Mouse (Mus musculus) hindbrain, postnatal 0 days (tissue): ENCODE data around the gene 3110082I17Rik. TPM values are rescaled to one million over a fixed set of nuclear protein-coding genes. Genes with fewer than 3 reads are reported as not detected.

ENCODE experiments used
- ATAC-seq: fragments of 200-750 bp; cut with Nextera tagmentation; 2 replicates; pipeline ENCODE4 v1.8.0; 2017; ENCODE audit warnings: mild to moderate bottlenecking, moderate TSS enrichment, moderate library complexity
- DNase-seq: peaks from one replicate; pipeline ENCODE4 v3.0.0-alpha.2; 2015; ENCODE audit warnings: low spot score
- H3K27ac ChIP-seq: fragments of 300-500 bp; sonication (generic); 2 replicates; pipeline ENCODE4 v1.5.1; 2014; ENCODE audit warnings: mild to moderate bottlenecking
- H3K27me3 ChIP-seq: fragments of 300-500 bp; sonication (generic); 2 replicates; pipeline ENCODE4 v1.6.1; 2014; ENCODE audit warnings: low read length, mixed read lengths; ENCODE audit not compliant: insufficient read depth
- H3K36me3 ChIP-seq: fragments of 300-500 bp; sonication (generic); 2 replicates; pipeline ENCODE4 v1.6.1; 2014; ENCODE audit warnings: low read length, mixed read lengths; ENCODE audit not compliant: insufficient read depth
- H3K4me1 ChIP-seq: fragments of 300-500 bp; sonication (generic); 2 replicates; pipeline ENCODE4 v1.6.1; 2014; ENCODE audit warnings: antibody characterized with exemption, low read length, mixed read lengths; ENCODE audit not compliant: insufficient read depth
- H3K4me2 ChIP-seq: fragments of 300-500 bp; sonication (generic); 2 replicates; pipeline ENCODE4 v1.6.1; 2014; ENCODE audit warnings: low read depth, mild to moderate bottlenecking, low read length, moderate library complexity, mixed read lengths
- H3K4me3 ChIP-seq: fragments of 300-500 bp; sonication (generic); 2 replicates; pipeline ENCODE4 v1.5.1; 2014; ENCODE audit warnings: low read length
- H3K9ac ChIP-seq: fragments of 300-500 bp; sonication (generic); replicated peaks from 2 replicates; pipeline ENCODE4 v1.6.1; 2014; ENCODE audit warnings: mild to moderate bottlenecking, low read length, moderate library complexity, mixed read lengths
- H3K9me3 ChIP-seq: fragments of 300-500 bp; sonication (generic); 2 replicates; pipeline ENCODE4 v1.6.1; 2016; ENCODE audit warnings: low read length, mixed read lengths
- CTCF ChIP-seq: IDR thresholded peaks from 2 replicates; pipeline ENCODE4 v1.5.1; 2016; ENCODE audit warnings: antibody characterized with exemption, control low read depth, low read depth
- WGBS: fragments of 180-500 bp; shearing (Covaris S2); extraction: QIAGEN DNeasy Blood & Tissue Kit; methylation state at CpG from one replicate; pipeline ENCODE4 v1.1.7; 2014; 5-methylcytosine and 5-hydroxymethylcytosine counted together
- polyA plus RNA-seq: library from polyadenylated mRNA; unstranded; fragments of >200 nt; fragmentation: Nextera tagmentation; extraction: Ambion mirVana; gene quantifications from 2 replicates; pipeline ENCODE4 v1.2.1, GENCODE M21; 2015
- total RNA-seq: library from RNA; depleted of rRNA; stranded (reverse); fragments of >200 nt; gene quantifications from 2 replicates; pipeline ENCODE4 v1.2.3, GENCODE M21; 2014

The 3110082I17Rik gene
- total and polyA plus RNA-seq, 2 experiments from 2014 or later, result 12.8 to 17.1 TPM

DNA sequence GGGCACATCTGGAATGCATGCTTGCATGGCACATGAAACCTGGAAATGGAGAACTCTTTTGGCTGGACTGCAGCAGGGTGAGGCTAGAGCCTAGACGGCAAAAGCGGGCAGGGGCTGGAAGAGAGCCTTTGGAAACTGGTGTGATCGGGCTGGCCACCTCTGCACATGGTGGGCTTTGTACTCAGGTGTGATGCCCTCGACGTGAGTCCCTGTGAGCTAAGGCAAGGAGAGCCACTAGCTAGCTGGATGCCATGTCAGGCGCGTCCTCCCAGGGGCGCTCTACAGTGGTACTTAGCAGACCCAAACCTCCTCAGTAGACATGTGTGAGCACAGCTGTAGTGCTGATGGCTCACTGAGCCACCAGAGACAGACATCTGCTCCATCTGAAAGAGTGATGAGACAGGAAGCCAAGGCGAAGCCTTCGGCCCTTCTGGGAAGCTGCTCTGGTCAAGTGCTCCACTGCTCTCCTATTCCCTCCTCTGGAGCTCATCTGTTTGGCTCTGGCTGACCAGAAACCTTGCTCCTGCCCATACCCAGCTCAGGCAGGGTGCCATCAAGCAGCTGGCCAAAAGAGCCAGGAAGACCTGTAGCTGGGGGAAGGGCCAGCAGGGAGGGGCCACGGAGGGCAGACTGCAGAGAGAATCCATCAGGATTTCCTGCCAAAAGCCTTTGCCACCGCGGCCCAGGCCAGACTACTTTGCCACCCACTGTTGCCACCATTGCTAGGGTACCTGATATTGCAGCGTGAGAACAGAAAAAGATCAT, 53.0 kb downstream of the 3110082I17Rik start:
- no peaks in the 10 kb centered on the region for H3K36me3 ChIP-seq
- 77% methylated on average over 14 of the region's 14 CpGs for WGBS
- no peak for TF ChIP-seq CTCF
- H3K9me3 ChIP-seq, result no peaks in the 10 kb centered on the region
- no peak overlapping the region for H3K27ac ChIP-seq
- H3K27me3 ChIP-seq, result no peaks in the 10 kb centered on the region
- no peak overlapping the region for H3K4me3 ChIP-seq
- 0 out of 2 replicates have a peak, but pooled peaks cover 5% of the 10 kb centered on the region for H3K4me1 ChIP-seq
- no peak for ATAC-seq
- H3K9ac ChIP-seq, result no peak overlapping the region
- peak; percentile 31 for DNase-seq
- H3K4me2 ChIP-seq, result no peak overlapping the region

- Histone ChIP-seq H3K9me3 (no peaks in the 10 kb centered on the region), H3K4me1 (0 out of 2 replicates have a peak, but pooled peaks cover 5% of the 10 kb centered on the region), H3K36me3 (no peaks in the 10 kb centered on the region), H3K27me3 (no peaks in the 10 kb centered on the region), H3K4me2 (no peak overlapping the region), H3K4me3 (no peak overlapping the region), H3K9ac (no peak overlapping the region), H3K27ac (no peak overlapping the region)
- ATAC-seq, result no peak
- TF ChIP-seq CTCF, result no peak
- 82% methylated on average over 3 of the region's 3 CpGs for WGBS
- no peak for DNase-seq
These were observed 54.4 kb downstream of the 3110082I17Rik start for GRCm38 (mm10) chr5:139405953-139406352.

GRCm38 (mm10) chr5:139405478-139405877, 54.8 kb downstream of the 3110082I17Rik start:
- TF ChIP-seq CTCF, result no peak
- ATAC-seq (no peak), DNase-seq (no peak)
- Histone ChIP-seq H3K36me3 (no peaks in the 10 kb centered on the region), H3K27me3 (no peaks in the 10 kb centered on the region), H3K9me3 (no peaks in the 10 kb centered on the region), H3K4me3 (no peak overlapping the region), H3K27ac (no peak overlapping the region; the same call in 1 of the 2 replicates), H3K4me2 (no peak overlapping the region), H3K9ac (no peak overlapping the region), H3K4me1 (0 out of 2 replicates have a peak, but pooled peaks cover 5% of the 10 kb centered on the region)
- WGBS, result 78% methylated on average over 7 of the region's 7 CpGs

DNA sequence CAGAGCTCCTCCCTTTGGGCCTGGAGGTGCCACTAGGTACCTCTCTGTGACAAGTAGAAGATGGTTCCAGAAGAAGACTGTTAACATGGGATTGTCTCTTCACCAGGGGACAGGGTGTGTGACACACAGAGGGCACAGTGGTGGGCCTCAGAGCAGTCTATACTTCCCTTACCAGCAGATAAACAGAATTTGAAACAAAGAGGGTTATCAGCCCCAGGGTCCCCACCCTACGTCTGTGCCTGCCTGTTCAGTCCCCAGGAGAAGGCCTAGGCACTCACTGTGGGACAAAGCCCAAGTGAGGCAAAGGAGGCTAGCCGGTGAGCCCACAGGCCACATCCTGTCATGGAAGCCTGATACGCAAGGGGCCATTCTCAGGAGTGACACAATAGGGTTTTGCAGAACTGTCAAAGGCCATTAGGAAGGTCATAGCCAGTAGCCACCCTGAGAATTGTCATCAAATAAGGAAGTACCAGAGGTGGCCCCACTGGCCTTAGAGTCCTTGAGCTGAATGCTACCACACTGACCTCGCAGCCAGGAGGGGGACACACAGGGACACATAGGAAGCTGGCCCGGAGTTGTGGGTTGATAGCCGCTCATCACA, 55.4 kb downstream of the 3110082I17Rik start, which contains the start of gene C130050O18Rik:
TSS of gene C130050O18Rik (plus strand) at position 480 of the 601 bp plus-strand sequence.
- no peak within 1 kb of the TSS for H3K4me3 ChIP-seq
- no peaks in the 10 kb centered on the region for H3K36me3 ChIP-seq
- no peaks in the 10 kb centered on the region for H3K9me3 ChIP-seq
- no peak within 1 kb of the TSS for H3K4me2 ChIP-seq
- DNase-seq, result no peak
- no peak within 1 kb of the TSS; the same call in 1 of the 2 replicates for H3K27ac ChIP-seq
- H3K9ac ChIP-seq, result no peak within 1 kb of the TSS
- no peak for TF ChIP-seq CTCF
- WGBS, result 85% methylated on average over 6 of the region's 6 CpGs
- H3K4me1 ChIP-seq, result 0 out of 2 replicates have a peak, but pooled peaks cover 5% of the 10 kb centered on the region
- H3K27me3 ChIP-seq, result no peaks in the 10 kb centered on the region
- ATAC-seq, result no peak

GRCm38 (mm10) chr5:139403692-139404260, 56.6 kb downstream of the 3110082I17Rik start:
- Histone ChIP-seq H3K27ac (no peak overlapping the region), H3K4me1 (peaks cover 5% of the 10 kb centered on the region; the same call in 1 of the 2 replicates), H3K36me3 (no peaks in the 10 kb centered on the region), H3K9ac (no peak overlapping the region), H3K4me3 (no peak overlapping the region), H3K9me3 (no peaks in the 10 kb centered on the region), H3K4me2 (no peak overlapping the region), H3K27me3 (no peaks in the 10 kb centered on the region)
- ATAC-seq, result no peak
- no peak for TF ChIP-seq CTCF
- WGBS, result 87% methylated on average over 8 of the region's 8 CpGs
- no peak for DNase-seq

DNA sequence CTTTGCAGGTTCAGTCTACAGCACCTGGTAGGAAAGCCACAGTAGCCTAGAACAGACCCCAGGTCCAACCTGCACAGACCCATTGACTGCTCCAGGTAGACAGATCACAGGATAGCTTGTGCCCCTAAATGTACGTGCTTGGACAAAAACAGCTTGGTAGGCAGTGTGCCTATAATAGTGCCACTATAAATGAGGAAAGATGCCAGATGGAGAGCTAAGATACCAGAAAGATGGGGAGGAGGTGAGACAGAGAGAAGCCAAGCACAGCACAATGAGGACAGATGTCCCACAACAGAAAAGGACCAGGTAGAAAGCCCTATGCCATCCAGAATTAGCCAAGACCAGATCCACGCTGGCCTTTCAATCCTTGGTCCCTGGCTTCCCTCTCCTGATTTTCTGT, 58.2 kb downstream of the 3110082I17Rik start:
- Histone ChIP-seq H3K36me3 (no peaks in the 10 kb centered on the region), H3K9ac (no peak overlapping the region), H3K27me3 (no peaks in the 10 kb centered on the region), H3K27ac (no peak overlapping the region), H3K4me3 (no peak overlapping the region), H3K4me2 (no peak overlapping the region), H3K4me1 (no peaks in the 10 kb centered on the region; the same call in 1 of the 2 replicates), H3K9me3 (no peaks in the 10 kb centered on the region)
- no peak for ATAC-seq
- DNase-seq, result no peak
- TF ChIP-seq CTCF, result no peak
- 83% methylated on average over 2 of the region's 2 CpGs for WGBS
